Mouse (Mus musculus) thymus, adult 2 months (tissue): ENCODE data around the gene Lmx1a.

ENCODE experiments used
- CTCF ChIP-seq: fragments of 200-500 bp; IDR thresholded peaks from 2 replicates; pipeline ENCODE4 v1.5.1; 2012; ENCODE audit warnings: mild to moderate bottlenecking, control low read depth, low read length, moderate library complexity, borderline replicate concordance; ENCODE audit not compliant: control insufficient read depth, poor library complexity, insufficient read depth; ENCODE audit errors: extremely low read depth
- POLR2A ChIP-seq: fragments of 200-500 bp; IDR thresholded peaks from 2 replicates; pipeline ENCODE4 v1.6.1; 2012; ENCODE audit warnings: mild to moderate bottlenecking, low read length, control low read depth, moderate library complexity; ENCODE audit not compliant: control insufficient read depth, poor library complexity, insufficient read depth; ENCODE audit errors: extremely low read depth

DNA sequence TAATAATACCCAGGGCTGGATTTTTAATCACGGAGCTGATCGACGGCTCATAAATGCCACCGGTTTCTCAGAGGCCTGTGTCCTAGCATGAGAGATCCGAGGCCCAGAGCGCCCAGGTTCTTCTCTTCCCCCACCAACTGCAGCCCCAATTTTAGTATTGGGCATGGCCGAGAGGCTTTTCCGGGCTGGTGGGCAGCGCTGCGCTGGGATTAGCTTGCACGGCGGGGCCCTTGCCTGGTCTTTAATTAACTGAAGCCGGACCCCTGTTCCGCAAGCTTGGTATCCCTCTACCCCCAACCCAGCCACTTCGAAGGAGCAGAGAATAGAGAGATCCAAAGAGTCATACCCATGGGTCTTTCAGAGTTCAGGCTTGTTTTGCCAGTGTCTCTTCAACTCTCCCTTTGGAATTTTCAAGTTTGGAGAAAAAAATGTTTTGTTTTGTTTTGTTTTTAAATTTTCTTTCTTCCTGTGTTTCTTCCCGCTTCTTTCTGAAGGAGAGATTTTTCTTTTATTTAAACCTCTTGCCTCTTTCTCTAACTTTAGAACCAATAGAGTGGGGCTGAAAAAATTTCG, 1.2 kb downstream of the Lmx1a start:
- TF ChIP-seq CTCF (no peak), POLR2A (no peak)
